Mouse (Mus musculus) spleen, postnatal 14 days (tissue): ENCODE measurements around the gene Mafk.

Experiments
- DNase-seq, 2 experiments: peaks; one replicate each; pipeline ENCODE4 v3.0.0; 2021 to 2022; ENCODE audit warnings: low spot score in 2 of 2

Gene Mafk

GRCm38 (mm10) chr5:139817292-139817691 is 26.0 kb downstream of the Mafk start:
- no peak for DNase-seq

GRCm38 (mm10) chr5:139818056-139818455 is 26.7 kb downstream of the Mafk start:
- no peak for DNase-seq

- DNase-seq: peak; percentile 67 to 78
Observed at GRCm38 (mm10) chr5:139818801-139819200, 27.5 kb downstream of the Mafk start.

- DNase-seq: no peak
Observed at GRCm38 (mm10) chr5:139819538-139820181, 28.3 kb downstream of the Mafk start, which contains the start of gene Tmem184a. Gene Tmem184a (minus strand): TSS chr5:139819917.

GRCm38 (mm10) chr5:139821466-139822459 is 30.4 kb downstream of the Mafk start:
- DNase-seq: no peak

- DNase-seq: no peak
Observed at GRCm38 (mm10) chr5:139824531-139824930, 33.2 kb downstream of the Mafk start.

- no peak for DNase-seq
Observed at GRCm38 (mm10) chr5:139825947-139826346, 34.6 kb downstream of the Mafk start.

- peak; percentile 81 to 88 for DNase-seq
Observed at GRCm38 (mm10) chr5:139826357-139827055, 35.2 kb downstream of the Mafk start, which contains the start of the genes Gm26938 and Psmg3. Gene Gm26938 (minus strand): TSS chr5:139826407. Gene Psmg3 (minus strand): TSS chr5:139826885.

GRCm38 (mm10) chr5:139827593-139827992 is 36.3 kb downstream of the Mafk start:
- no peak for DNase-seq

- DNase-seq: no peak
Observed at GRCm38 (mm10) chr5:139829384-139829783, 38.1 kb downstream of the Mafk start.

GRCm38 (mm10) chr5:139830734-139831133 is 39.4 kb downstream of the Mafk start:
- DNase-seq: no peak

- no peak for DNase-seq
Observed at GRCm38 (mm10) chr5:139832125-139832524, 40.8 kb downstream of the Mafk start.

- DNase-seq: no peak
Observed at GRCm38 (mm10) chr5:139835706-139836105, 44.4 kb downstream of the Mafk start.

GRCm38 (mm10) chr5:139838476-139838892 is 47.2 kb downstream of the Mafk start:
- peak; percentile 20 to 62 for DNase-seq

- DNase-seq: no peak
Observed at GRCm38 (mm10) chr5:139839142-139839541, 47.8 kb downstream of the Mafk start.

GRCm38 (mm10) chr5:139849626-139850320 is 58.5 kb downstream of the Mafk start:
- DNase-seq: no peak
